Mouse (Mus musculus) cerebellum, adult 18-20 months (tissue): Measurements from ENCODE around the gene Olfr643.

Experiments used
- DNase-seq, 2 experiments: peaks; one replicate each; pipeline ENCODE4 v3.0.0; 2021

Gene Olfr643

DNA sequence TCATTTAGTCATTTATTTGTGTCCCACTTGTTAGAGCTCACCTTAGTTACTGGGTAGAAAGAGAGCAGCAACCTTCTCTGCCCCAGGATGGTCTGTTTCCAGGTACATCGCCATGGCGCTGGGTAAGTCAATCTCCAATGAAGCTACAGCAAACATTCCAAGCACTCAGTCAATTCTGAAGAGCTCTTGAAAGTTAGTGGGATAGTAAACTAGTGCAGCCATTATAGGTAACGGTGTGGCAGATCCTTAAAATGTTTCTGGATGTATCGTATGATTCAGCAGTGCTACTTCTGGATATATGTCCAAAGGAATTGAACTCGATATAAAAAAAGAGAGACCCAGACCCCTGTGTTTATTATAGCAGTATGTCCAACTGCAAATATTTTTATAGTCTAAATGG is at the start of gene Olfr643:
TSS of gene Olfr643 (minus strand) at position 101 of the 400 bp plus-strand sequence.
- no peak for DNase-seq

DNA sequence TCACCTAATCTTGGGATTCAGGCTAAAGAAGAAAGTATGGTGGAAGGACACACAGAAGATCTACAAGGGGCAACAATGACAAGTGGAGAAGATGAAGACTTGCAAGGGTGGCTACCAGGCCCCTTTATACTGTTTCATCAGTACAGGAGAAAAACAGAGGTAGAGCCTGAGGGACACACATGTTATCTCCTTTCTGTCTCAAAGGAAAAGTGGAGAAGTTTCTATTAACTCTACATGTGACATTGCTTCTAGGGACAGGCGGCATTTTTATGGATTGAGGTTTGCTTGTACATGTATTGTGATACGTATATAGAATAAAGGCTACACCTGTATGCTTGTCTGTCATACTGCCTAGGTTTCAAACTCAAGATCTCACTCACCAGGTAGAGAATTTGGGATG is 46.1 kb upstream of the Olfr643 start, which contains the start of gene Olfr648:
TSS of gene Olfr648 (minus strand) at position 101 of the 400 bp plus-strand sequence.
- no peak for DNase-seq

GRCm38 (mm10) chr7:104179074-104179473 is 41.9 kb upstream of the Olfr643 start:
- no peak for DNase-seq

GRCm38 (mm10) chr7:104178422-104179054 is 41.3 kb upstream of the Olfr643 start:
- DNase-seq, result no peak

- no peak for DNase-seq
These were observed 37.9 kb upstream of the Olfr643 start for GRCm38 (mm10) chr7:104175085-104175484.

DNA sequence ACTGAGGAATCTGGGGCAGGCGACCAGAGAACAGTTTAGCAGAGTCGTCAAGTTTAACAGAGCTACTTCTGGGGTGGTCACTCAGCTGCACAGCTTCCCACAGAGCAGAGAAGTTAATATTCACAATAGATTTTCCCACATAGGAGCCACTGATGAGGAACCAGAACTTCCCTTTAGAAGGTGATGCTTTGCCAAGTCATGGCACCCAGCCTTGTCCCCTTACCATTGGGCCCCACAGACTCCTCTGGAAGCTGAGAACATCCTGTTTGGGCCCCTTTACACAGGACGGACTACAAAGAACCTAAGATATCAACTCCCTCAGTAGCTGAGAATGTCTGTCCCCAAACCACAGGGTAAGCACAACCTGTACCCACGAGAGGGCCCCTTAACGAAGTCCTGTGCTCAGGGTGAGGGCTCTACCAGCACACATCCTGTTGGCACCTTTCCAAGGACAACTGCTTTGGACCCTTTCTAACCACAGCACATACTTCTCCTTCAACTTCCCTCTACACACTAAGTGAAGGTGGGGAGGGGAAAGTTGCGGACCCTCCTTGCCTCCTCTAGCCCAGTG is 32.5 kb upstream of the Olfr643 start:
- no peak for DNase-seq

- DNase-seq, result no peak
These were observed 29.9 kb upstream of the Olfr643 start for GRCm38 (mm10) chr7:104167105-104167504.

GRCm38 (mm10) chr7:104150456-104150855 is 13.3 kb upstream of the Olfr643 start, which contains the start of gene Ubqlnl:
Gene Ubqlnl, minus strand, starts transcription at chr7:104150556.
- no peak for DNase-seq

DNA sequence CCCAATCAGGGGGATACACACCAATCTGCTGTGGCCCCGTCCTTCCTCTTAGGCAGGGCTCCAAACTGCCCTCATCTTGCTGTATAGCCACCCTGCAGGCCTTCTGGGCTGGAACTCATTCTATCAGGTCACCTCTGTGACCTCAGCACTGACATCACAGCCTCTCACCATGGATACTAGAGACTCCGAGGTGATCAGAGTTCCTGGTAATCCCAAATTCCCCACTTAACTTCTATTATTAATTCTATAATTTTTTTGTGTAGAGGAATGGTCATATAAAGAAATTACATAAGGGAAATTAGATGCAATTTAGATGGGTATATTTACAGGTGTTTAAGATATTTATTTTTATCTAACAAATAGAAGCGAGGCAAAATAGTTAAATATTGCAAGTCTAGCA is 6.0 kb upstream of the Olfr643 start, which contains the start of gene Ubqln3:
TSS of gene Ubqln3 (minus strand) at position 101 of the 400 bp plus-strand sequence.
- no peak for DNase-seq

DNA sequence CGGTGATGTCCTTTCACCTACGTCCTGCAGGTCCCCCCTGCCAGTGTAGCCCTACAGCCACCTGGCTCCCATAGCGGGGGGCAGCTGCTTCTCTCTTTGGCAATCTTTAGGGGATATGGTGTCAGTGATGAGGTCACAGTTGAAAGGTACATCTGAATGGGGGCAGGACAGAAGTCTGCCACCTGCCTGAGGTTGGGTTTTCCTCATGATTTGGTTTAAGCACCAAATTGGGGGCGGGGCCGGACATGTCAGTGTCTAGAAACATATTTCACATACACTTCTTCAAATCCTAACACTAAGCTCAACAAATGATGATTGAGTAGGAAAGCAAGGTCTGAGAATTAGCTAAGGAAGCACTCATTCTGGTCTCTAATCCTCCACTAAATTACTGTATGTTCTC is 7.5 kb downstream of the Olfr643 start, which contains the start of gene Ubqln5:
TSS of gene Ubqln5 (minus strand) at position 101 of the 400 bp plus-strand sequence.
- no peak for DNase-seq

- DNase-seq, result no peak
These were observed 32.5 kb downstream of the Olfr643 start, which contains the start of gene Olfr646 for GRCm38 (mm10) chr7:104104757-104104972. Gene Olfr646, plus strand, starts transcription at chr7:104104873.

DNA sequence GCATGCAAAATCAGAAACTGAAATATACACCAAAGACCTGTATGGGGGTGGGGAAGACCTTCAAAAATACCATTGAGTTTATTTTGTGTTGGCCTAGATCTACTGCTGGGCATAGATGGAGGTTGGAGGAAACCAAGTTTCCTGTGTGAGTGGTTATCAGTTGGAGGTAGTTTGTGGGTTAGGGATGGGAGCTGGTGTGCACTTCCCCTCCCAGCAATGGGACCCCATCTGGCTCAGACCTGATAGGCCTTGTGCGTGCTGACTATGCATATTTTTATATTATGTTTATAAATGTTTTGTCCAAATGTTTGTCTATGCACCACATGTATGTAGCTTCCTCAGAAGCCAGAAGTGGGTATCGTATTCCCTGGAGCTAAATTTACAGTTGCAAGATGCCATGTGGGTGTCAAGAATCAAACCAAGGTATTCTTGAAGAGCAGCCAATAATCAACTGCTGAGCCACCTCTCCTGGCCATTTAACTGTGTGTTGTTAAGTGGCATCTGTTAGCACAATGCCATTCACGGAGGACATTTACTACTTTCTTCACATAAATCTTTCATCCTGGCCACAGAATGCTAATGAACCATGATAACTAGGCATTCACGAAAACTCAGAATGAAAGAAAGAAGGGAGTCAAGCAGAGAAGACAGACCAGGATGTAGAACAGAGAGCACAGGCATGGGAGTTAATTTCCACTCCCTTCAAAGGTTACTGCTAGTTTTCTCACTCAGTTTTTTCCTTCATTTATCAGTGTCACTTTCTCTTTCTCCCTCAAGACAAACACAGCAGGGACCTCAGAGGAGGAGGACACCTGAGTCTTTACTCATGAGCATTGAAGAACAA is 33.1 kb downstream of the Olfr643 start:
- DNase-seq, result no peak

DNA sequence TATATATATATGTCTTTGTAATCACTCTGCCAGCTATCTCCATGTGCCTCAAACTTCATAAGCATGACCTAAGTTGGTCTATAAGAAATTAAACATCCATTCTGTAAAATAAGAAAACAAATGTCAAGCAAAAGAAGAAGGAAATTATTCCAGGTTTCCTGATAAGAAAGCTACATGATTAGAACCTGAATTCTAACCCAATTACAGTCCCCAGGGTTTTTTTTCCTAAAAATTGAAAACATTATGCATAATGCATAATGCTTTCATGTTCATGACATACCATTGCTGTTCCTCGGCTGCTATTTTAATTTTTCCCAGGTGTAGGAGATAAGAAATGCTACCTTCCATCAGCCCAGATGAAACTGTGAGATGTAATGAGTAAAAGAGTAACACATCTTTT is 51.8 kb downstream of the Olfr643 start, which contains the start of gene Olfr645:
TSS of gene Olfr645 (minus strand) at position 101 of the 400 bp plus-strand sequence.
- no peak for DNase-seq

DNA sequence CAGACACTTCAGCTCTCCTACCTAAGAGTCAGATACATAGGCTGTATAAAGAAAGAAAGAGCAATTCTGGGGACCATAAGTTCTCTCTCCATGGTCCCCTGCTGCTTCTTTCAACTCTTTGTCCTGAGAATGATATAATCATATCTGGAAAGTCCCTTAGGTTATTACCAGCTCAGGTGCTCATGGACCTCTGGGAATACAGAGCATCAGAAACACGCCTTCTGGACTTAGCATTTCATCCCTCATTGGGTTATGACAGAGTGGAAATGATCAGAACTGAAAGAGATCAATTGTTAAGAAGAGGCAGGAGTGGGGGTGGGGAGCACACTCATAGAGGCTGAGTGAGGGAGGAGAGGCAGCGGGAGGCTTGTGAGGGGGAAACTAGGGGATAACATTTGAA is 65.4 kb downstream of the Olfr643 start, which contains the start of gene Olfr644:
TSS of gene Olfr644 (minus strand) at position 101 of the 400 bp plus-strand sequence.
- no peak for DNase-seq

GRCm38 (mm10) chr7:104061345-104061744 is 75.9 kb downstream of the Olfr643 start, which contains the start of gene 4930516K23Rik:
Gene 4930516K23Rik, minus strand, starts transcription at chr7:104061445.
- no peak for DNase-seq

DNA sequence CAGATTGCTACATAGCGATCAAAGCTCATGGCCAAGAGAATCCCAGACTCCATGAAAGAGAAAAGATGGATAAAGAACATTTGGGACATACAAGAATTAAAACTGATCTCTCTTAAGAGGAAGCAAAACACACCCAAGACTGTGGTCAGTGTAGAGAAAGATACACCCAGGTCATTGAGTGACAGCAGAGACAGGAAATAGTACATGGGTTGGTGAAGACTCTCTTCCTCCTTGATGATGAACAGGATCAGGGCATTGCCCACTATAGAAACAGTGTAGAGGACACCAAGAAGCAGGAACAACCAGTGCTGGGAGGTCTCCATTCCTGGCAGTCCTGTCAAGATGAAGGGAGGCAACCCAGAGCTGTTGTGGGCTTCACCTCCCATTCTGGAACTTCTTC is 78.0 kb downstream of the Olfr643 start:
- no peak for DNase-seq

DNA sequence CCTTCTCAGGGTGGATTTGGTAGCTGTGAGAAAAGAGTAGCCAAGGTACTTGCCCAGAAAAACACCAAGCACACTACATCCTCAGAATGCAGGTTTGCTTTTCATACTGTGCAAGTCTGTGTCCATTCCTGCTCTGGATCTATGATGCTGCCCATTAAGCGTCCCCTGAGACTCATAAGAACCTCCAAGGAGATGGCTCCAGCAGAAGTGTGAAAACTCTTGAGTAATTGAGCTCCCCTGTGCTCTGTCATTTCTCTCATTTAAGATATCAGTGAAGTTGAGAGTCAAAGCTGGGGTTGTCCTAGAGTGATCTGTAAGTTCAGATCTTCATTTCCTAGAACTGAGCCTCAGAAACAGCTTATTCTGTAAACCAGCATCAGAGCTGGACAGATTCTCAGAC is 84.6 kb downstream of the Olfr643 start, which contains the start of gene Olfr642:
TSS of gene Olfr642 (minus strand) at position 101 of the 400 bp plus-strand sequence.
- no peak for DNase-seq

GRCm38 (mm10) chr7:104050745-104051144 is 86.5 kb downstream of the Olfr643 start:
- no peak for DNase-seq

- no peak for DNase-seq
These were observed 102.1 kb downstream of the Olfr643 start, which contains the start of gene Olfr641 for GRCm38 (mm10) chr7:104035145-104035544. Gene Olfr641, plus strand, starts transcription at chr7:104035445.

DNA sequence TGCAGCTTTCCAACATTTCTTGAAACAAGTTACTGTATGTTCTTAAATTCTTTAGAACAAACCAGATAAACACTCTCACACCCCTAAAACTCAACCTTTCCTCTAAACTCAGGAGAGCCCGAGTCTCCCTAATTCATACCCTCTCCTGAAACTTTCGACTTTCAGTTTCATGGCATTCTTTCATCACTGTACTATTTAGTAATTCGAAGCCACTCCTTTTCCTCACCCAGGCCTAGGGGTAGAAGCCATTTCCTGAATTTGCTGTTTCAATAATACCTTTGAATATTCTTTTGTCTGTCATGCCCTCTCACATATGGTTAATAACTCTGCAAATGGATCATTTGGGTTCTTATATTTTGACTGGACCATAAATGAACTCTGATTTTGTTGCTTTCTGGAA is 110.2 kb downstream of the Olfr643 start:
- no peak for DNase-seq

GRCm38 (mm10) chr7:104025473-104025872 is 111.7 kb downstream of the Olfr643 start, which contains the start of gene Olfr640:
Gene Olfr640, minus strand, starts transcription at chr7:104025573.
- no peak for DNase-seq

DNA sequence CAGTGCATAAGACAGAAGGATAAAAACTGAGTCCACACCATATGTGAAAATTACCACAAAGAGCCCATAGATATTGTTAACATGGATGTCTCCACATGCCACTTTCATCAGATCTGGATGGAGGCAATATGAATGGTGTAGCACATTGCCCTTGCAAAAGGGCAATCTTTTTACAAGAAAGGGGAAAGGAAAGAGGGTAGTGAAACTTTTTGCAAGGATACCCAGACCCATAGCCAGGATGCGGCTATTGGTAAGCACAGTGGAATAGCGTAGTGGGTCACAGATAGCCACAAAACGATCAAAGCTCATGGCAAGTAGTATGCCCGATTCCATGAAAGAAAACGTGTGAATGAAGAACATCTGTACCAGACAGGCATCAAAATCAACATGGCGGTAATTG is 115.6 kb downstream of the Olfr643 start:
- no peak for DNase-seq

GRCm38 (mm10) chr7:104018953-104019352 is 118.3 kb downstream of the Olfr643 start:
- no peak for DNase-seq
